Mouse (Mus musculus): ENCODE measurements around the gene Foxred2. TPM values are rescaled to one million over a fixed set of nuclear protein-coding genes. Genes with fewer than 3 reads are reported as not detected.

The Foxred2 gene
- polyA plus RNA-seq (2015; fragmentation: Nextera tagmentation; extraction: Ambion mirVana), result 3.8 TPM in 2 replicates

DNA sequence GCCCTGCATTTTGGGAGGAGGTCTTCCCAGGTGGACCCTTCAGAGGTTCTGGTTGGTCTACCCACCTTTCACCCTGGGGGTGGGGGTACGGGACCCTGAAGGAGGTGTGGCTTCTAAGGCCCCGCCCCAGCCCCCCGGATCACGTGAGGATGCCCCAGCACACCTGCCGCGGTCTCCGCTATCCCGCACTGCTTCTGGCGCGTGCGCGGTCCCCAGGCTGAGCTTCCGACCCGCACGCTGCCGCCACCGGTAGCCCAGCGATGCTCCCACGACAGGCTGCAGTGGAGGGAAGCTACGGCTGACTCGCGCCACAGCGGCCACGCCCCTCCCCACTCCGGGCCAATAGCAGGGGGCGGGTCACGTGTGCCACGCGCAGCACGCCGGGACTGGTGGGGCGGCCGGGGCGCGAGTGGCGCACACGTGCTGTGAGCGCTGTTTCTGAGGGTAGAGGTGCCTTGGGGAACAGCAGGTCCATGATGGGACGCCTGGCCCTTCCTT lies at the start of gene Foxred2:
Foxred2 (minus strand) TSS at position 319 of the 498 bp plus-strand sequence.
- Histone ChIP-seq H3K36me3 (peaks cover 31% of the 10 kb centered on the region), H3K4me2 (peak within 1 kb of the TSS; percentile 90), H3K27me3 (peaks cover 20% of the 10 kb centered on the region), H3K27ac (no peak within 1 kb of the TSS), H3K4me3 (peak within 1 kb of the TSS; percentile 52), H3K9me3 (no peaks in the 10 kb centered on the region), H3K9ac (peak within 1 kb of the TSS; percentile 24), H3K4me1 (peaks cover 22% of the 10 kb centered on the region)
- peak; percentile 91 for ATAC-seq (ENCODE audit: borderline replicate concordance, extremely low read depth, low FRiP score, low TSS enrichment)
- under 1% methylated on average over 39 of the region's 39 CpGs for whole genome bisulfite sequencing

DNA sequence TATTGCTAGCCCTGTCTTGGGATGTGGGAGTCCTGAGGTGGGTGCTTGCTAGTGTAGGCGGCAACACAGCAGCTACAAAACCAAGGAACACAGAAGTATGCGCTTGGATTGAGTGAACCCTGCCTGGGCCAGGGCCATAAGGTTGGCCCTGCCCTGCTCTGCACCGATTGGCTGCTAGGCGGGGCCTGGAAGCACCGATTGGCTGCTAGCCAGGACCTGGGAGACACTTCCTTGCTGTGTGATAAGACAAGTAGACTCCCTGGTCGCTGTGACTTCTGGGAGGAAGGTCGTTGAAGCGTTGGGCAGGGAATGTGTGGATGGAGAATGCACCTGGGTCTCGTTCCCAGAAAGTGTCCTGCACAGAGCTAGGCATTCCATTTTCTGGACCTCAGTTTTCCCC lies 47.4 kb upstream of the Foxred2 start:
- H3K36me3 ChIP-seq, result no peaks in the 10 kb centered on the region
- no peak for ATAC-seq (ENCODE audit: borderline replicate concordance, extremely low read depth, low FRiP score, low TSS enrichment)
- H3K4me1 ChIP-seq, result no peaks in the 10 kb centered on the region
- H3K9me3 ChIP-seq, result no peaks in the 10 kb centered on the region
- H3K9ac ChIP-seq, result no peak overlapping the region
- H3K4me2 ChIP-seq, result no peak overlapping the region
- H3K4me3 ChIP-seq, result no peak overlapping the region
- H3K27me3 ChIP-seq, result no peaks in the 10 kb centered on the region
- no peak overlapping the region for H3K27ac ChIP-seq
- whole genome bisulfite sequencing, result 28% methylated on average over 9 of the region's 9 CpGs

- no peak overlapping the region for H3K4me3 ChIP-seq
- no peak overlapping the region for H3K9ac ChIP-seq
Measured at GRCm38 (mm10) chr15:78001400-78001799, 44.9 kb upstream of the Foxred2 start.

DNA sequence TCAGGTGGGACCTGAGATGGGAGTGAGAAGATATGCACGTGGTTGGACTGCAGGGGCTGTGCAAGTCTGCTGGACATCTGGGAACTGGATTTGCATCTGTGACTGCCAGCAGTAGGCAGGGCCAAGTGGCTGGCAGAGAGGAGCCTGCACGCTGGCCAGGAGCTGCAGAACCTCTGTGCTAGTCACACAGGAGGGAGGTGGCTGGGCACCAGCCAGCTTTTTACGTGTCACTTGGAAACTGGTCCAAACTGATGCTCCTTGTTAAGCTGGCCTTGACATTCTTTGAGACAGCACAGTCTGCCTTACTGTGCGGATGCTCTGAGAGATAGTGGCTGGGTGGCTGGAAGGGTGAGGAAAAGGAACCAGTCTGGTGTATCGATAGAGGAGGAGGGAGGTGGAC lies 32.0 kb upstream of the Foxred2 start:
- H3K9ac ChIP-seq, result no peak overlapping the region
- no peak overlapping the region for H3K4me2 ChIP-seq
- ATAC-seq (ENCODE audit: borderline replicate concordance, extremely low read depth, low FRiP score, low TSS enrichment), result no peak
- WGBS, result 60% methylated on average over 5 of the region's 5 CpGs
- no peak overlapping the region for H3K27ac ChIP-seq
- H3K4me3 ChIP-seq, result no peak overlapping the region
- no peaks in the 10 kb centered on the region for H3K36me3 ChIP-seq
- H3K4me1 ChIP-seq, result no peaks in the 10 kb centered on the region
- H3K27me3 ChIP-seq, result no peaks in the 10 kb centered on the region
- no peaks in the 10 kb centered on the region for H3K9me3 ChIP-seq

More at GRCm38 (mm10) chr15:78001400-78001799, 44.9 kb upstream of the Foxred2 start:
- Histone ChIP-seq H3K4me2 (no peak overlapping the region), H3K27me3 (no peaks in the 10 kb centered on the region), H3K27ac (no peak overlapping the region), H3K9me3 (no peaks in the 10 kb centered on the region), H3K36me3 (no peaks in the 10 kb centered on the region), H3K4me1 (no peaks in the 10 kb centered on the region)
- peak; percentile 31; the same call in 1 of the 2 replicates for ATAC-seq (ENCODE audit: borderline replicate concordance, extremely low read depth, low FRiP score, low TSS enrichment)
- WGBS, result 26% methylated on average over 5 of the region's 5 CpGs

DNA sequence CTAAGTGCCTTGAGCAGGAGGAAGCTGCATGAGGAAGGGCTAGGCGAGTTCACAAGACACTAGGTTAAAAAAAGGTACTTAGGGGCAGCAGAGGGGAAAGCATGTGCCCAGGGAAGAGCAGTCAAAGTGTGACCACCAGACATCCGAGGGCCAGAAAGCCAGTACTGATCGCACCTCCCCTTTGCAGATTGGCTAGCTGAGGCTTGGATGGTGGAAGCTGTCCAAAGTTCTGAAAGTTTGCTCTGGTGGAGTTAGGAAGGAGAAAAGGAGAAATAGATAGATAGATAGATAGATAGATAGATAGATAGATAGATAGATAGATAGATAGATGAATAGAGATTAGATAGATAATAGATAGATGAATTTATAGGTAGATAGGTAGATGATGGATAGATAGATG lies 26.9 kb upstream of the Foxred2 start:
- 16% methylated on average over 3 of the region's 3 CpGs for WGBS
- Histone ChIP-seq H3K36me3 (no peaks in the 10 kb centered on the region), H3K9ac (no peak overlapping the region)

DNA sequence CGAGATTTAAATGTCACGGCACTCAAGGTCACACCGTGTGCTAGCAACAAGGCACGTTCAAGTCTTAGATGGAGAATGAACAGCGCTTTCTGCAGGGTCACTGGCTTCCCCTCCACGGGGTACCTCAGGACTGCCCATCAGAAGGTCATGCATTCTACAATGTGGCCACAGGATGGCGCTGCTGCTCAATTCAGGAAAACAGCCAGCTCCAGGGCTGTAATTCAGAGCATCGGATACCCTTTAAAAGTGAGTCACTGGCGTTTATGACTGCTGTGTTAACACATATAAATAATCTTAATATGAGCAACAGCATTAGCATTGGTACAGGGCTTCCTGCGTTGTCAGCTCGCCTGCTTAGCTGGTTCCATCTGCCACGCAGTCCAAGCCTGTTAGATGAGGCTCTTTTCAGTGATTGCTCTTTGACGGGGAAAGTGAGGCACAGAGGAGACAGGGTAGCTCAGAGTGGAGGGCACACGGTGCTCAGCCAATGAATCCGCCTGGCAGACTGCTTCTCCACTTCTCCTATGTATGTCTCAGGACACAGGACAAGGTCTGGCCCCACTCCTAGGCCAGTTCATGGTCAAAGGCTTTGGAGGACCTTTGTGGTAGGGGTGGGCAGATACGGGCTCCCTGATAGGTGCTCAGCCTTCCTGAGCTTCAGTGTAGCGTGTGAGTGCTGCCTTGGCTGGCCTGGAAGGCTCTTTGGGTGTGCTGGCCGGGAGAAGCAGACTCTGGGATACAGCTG lies 25.8 kb upstream of the Foxred2 start:
- Histone ChIP-seq H3K4me1 (no peaks in the 10 kb centered on the region), H3K4me3 (no peak overlapping the region), H3K27ac (no peak overlapping the region), H3K4me2 (no peak overlapping the region), H3K36me3 (no peaks in the 10 kb centered on the region), H3K27me3 (no peaks in the 10 kb centered on the region), H3K9ac (no peak overlapping the region), H3K9me3 (no peaks in the 10 kb centered on the region)
- ATAC-seq (ENCODE audit: borderline replicate concordance, extremely low read depth, low FRiP score, low TSS enrichment), result no peak
- WGBS, result 29% methylated on average over 18 of the region's 18 CpGs

More for the DNA sequence above, 26.9 kb upstream of the Foxred2 start:
- Histone ChIP-seq H3K4me3 (no peak overlapping the region), H3K9me3 (no peaks in the 10 kb centered on the region), H3K4me1 (no peaks in the 10 kb centered on the region), H3K27me3 (no peaks in the 10 kb centered on the region), H3K4me2 (no peak overlapping the region), H3K27ac (no peak overlapping the region)
- ATAC-seq (ENCODE audit: borderline replicate concordance, extremely low read depth, low FRiP score, low TSS enrichment), result no peak

GRCm38 (mm10) chr15:77981181-77981680 lies 24.7 kb upstream of the Foxred2 start:
- no peaks in the 10 kb centered on the region for H3K9me3 ChIP-seq
- no peak overlapping the region for H3K9ac ChIP-seq
- WGBS, result 58% methylated on average over 5 of the region's 5 CpGs
- H3K36me3 ChIP-seq, result no peaks in the 10 kb centered on the region
- H3K27ac ChIP-seq, result no peak overlapping the region
- H3K27me3 ChIP-seq, result no peaks in the 10 kb centered on the region
- H3K4me2 ChIP-seq, result no peak overlapping the region
- H3K4me1 ChIP-seq, result no peaks in the 10 kb centered on the region
- H3K4me3 ChIP-seq, result no peak overlapping the region
- no peak for ATAC-seq (ENCODE audit: borderline replicate concordance, extremely low read depth, low FRiP score, low TSS enrichment)

GRCm38 (mm10) chr15:77979427-77979865 lies 22.9 kb upstream of the Foxred2 start:
- H3K27ac ChIP-seq, result no peak overlapping the region
- H3K4me1 ChIP-seq, result no peaks in the 10 kb centered on the region
- no peak overlapping the region for H3K4me2 ChIP-seq
- no peaks in the 10 kb centered on the region for H3K36me3 ChIP-seq
- no peaks in the 10 kb centered on the region for H3K9me3 ChIP-seq
- H3K4me3 ChIP-seq, result no peak overlapping the region
- 85% methylated on average over 10 of the region's 10 CpGs for WGBS
- no peaks in the 10 kb centered on the region for H3K27me3 ChIP-seq
- no peak for ATAC-seq (ENCODE audit: borderline replicate concordance, extremely low read depth, low FRiP score, low TSS enrichment)
- no peak overlapping the region for H3K9ac ChIP-seq

DNA sequence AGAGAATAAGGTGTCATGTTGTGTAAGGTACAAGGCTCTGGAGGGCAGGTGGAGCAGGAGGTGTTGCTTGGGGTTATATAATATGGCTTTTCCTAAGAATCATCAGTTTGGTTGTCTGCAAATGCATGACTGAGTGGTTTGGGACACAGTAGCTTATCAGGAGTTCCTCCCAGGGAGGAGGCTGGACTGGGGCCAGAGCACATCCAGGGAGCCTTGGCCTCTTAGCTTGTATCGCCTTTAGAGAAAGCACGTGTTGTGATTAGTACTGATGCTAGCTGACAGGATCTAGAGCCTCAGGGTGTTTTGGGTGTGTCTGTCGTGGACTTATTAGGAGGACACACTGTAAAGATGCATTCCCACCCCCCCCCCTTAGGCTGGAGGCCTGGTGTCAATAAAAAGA lies 21.1 kb upstream of the Foxred2 start:
- no peaks in the 10 kb centered on the region for H3K4me1 ChIP-seq

GRCm38 (mm10) chr15:77974165-77974841 lies 17.8 kb upstream of the Foxred2 start:
- ATAC-seq (ENCODE audit: borderline replicate concordance, extremely low read depth, low FRiP score, low TSS enrichment), result no peak
- Histone ChIP-seq H3K27ac (no peak overlapping the region), H3K9me3 (no peaks in the 10 kb centered on the region), H3K27me3 (no peaks in the 10 kb centered on the region), H3K4me3 (no peak overlapping the region), H3K9ac (no peak overlapping the region), H3K4me2 (no peak overlapping the region), H3K36me3 (no peaks in the 10 kb centered on the region), H3K4me1 (peaks cover 10% of the 10 kb centered on the region)
- 54% methylated on average over 6 of the region's 6 CpGs for WGBS

More for the DNA sequence above, 21.1 kb upstream of the Foxred2 start:
- Histone ChIP-seq H3K9me3 (no peaks in the 10 kb centered on the region), H3K36me3 (no peaks in the 10 kb centered on the region), H3K27me3 (no peaks in the 10 kb centered on the region), H3K4me3 (no peak overlapping the region), H3K27ac (no peak overlapping the region), H3K9ac (no peak overlapping the region), H3K4me2 (no peak overlapping the region)
- ATAC-seq (ENCODE audit: borderline replicate concordance, extremely low read depth, low FRiP score, low TSS enrichment), result no peak
- 59% methylated on average over 3 of the region's 3 CpGs for WGBS

DNA sequence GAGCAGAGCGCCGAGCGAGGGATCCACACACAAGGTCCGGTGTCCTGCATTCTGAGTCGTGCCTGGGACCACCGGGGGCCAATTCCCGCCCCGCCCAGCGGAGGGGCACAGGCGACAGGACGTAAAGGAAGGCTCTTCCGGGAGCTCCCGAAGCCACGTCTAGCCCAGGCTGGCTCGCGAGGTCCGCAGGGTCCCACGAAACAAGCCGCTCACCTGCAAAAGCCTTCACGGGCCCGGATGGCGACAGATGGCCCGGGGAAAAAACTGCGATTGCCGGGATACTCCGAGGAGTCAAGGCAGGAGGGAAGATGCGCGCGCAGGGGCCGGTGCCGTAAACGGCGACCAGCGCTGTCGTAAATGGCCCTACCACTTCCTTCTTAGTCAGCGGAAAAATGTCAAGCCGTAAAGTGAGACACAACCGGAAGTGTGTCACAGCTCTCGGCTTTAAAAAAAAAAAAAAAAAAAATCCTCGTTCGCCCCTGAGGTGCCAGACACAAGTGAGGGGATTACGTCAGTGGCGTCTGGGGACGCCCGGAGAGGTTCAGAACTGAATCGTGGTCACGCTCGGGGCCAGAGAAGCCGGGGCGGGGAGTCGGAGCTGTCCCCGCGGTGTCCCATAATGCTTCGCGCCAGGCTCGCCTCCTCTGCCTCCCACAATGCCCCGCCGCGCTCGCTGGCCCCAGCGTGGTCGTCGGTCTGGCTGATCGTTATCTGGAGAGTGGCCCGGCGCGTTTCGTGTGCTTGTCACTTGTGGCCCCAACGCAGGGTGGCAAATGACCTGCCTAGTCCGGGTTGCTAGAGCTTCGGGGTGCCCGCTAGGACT lies 14.2 kb upstream of the Foxred2 start, which contains the start of gene Eif3d:
Eif3d (minus strand) TSS at position 344 of the 823 bp plus-strand sequence.
- peaks cover 30% of the 10 kb centered on the region for H3K36me3 ChIP-seq

More for the DNA sequence above, 14.2 kb upstream of the Foxred2 start, which contains the start of gene Eif3d:
- H3K9me3 ChIP-seq, result no peaks in the 10 kb centered on the region
- H3K4me3 ChIP-seq, result peak within 1 kb of the TSS; percentile 87
- ATAC-seq (ENCODE audit: borderline replicate concordance, extremely low read depth, low FRiP score, low TSS enrichment), result peak; percentile 90
- H3K4me1 ChIP-seq, result peaks cover 15% of the 10 kb centered on the region
- H3K9ac ChIP-seq, result peak within 1 kb of the TSS; percentile 95
- H3K4me2 ChIP-seq, result peak within 1 kb of the TSS; percentile 79
- H3K27me3 ChIP-seq, result no peaks in the 10 kb centered on the region
- under 1% methylated on average over 72 of the region's 72 CpGs for WGBS
- peak within 1 kb of the TSS; percentile 98 for H3K27ac ChIP-seq

Data from lung, embryonic 15.5 days (tissue).